Comparison of ENCODE assay signal across 15 mouse cellular contexts in the genomic region with DNA sequence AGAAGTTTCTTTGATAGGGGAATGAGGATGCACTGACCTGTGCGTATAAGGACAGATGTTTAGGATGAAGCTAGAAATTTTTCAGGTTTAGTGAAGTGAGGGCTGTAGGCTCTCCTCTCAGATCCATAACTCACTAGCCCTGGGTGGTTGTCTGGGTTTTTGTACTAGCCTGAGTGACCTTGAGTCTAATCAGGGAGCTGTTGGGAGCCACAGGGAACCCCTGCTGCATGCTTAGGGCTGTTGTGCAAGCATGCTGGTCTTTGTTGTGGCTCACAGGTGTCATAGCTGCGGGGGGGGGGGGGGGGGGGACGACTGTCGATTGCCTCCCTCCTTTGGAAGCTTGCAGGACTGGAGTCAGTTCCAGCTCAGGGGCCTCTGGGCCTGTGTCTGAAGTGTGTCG. TPM values are rescaled to one million over a fixed set of nuclear protein-coding genes. Genes with fewer than 3 reads are reported as not detected.
"Had no signal": no experiment of that assay in that cellular context is flagged by ENCODE, and none has a peak within 500 bp of the region (broad histone marks: within the 10 kb centered on the region; RNA-seq: fewer than 3 reads in every experiment).

No protein-coding gene starts in this region.

- DNase-seq: kidney, postnatal 14 days; layer of hippocampus, adult 9-11 months; layer of hippocampus, postnatal 36 days; lung, embryonic 14.5 days; lung, postnatal 10 days; lung, postnatal 4 days; midbrain, embryonic 14.5 days; thymus, adult 2 months; thymus, postnatal 25 days had no signal

- H3K4me3 ChIP-seq: kidney, embryonic 15.5 days; limb, embryonic 15.5 days; midbrain, embryonic 10.5 days; neural tube, embryonic 12.5 days had no signal

- H3K27ac ChIP-seq: kidney, embryonic 15.5 days; limb, embryonic 15.5 days; liver, embryonic 14.5 days; midbrain, embryonic 10.5 days; neural tube, embryonic 12.5 days had no signal

- H3K27me3 ChIP-seq: kidney, embryonic 15.5 days; limb, embryonic 15.5 days; neural tube, embryonic 12.5 days had no signal

- H3K9ac ChIP-seq: kidney, embryonic 15.5 days; limb, embryonic 15.5 days; liver, embryonic 14.5 days; lung, embryonic 14.5 days; neural tube, embryonic 12.5 days had no signal

- H3K9me3 ChIP-seq: kidney, embryonic 15.5 days; limb, embryonic 15.5 days; midbrain, embryonic 10.5 days; neural tube, embryonic 12.5 days had no signal

- H3K4me1 ChIP-seq: kidney, embryonic 15.5 days; midbrain, embryonic 10.5 days; neural tube, embryonic 12.5 days had no signal

- H3K4me2 ChIP-seq: kidney, embryonic 15.5 days; limb, embryonic 15.5 days; lung, embryonic 14.5 days; neural tube, embryonic 12.5 days had no signal

RNA-seq across cellular contexts. Expression of a gene that starts 33.0 kb away (rescaled TPM):
- total RNA-seq: layer of hippocampus, postnatal 36 days had no signal
- polyA plus RNA-seq: testis, adult 2 months had no signal
